Mouse (Mus musculus) left cerebral cortex, adult 18-20 months (tissue): ENCODE data around the gene Nsa2. TPM values are rescaled to one million over a fixed set of nuclear protein-coding genes. Genes with fewer than 3 reads are reported as not detected.

ENCODE experiments used
- DNase-seq, 2 experiments: peaks; one replicate each; pipeline ENCODE4 v3.0.0; 2021 to 2022; ENCODE audit warnings: low spot score in 2 of 2, mixed read lengths in 1 of 2
- total RNA-seq, 2 experiments: library from RNA; stranded (reverse); gene quantifications; 2 replicates each; pipeline ENCODE4 v1.2.3; 2021

Gene Nsa2
- total RNA-seq, 2 experiments from 2014 or later = 31.0 to 39.8 TPM

GRCm38 (mm10) chr13:97088183-97088582, 49.6 kb downstream of the Nsa2 start:
- no peak for DNase-seq

GRCm38 (mm10) chr13:97087421-97087820, 50.3 kb downstream of the Nsa2 start:
- no peak for DNase-seq

- DNase-seq = no peak
These were observed 51.4 kb downstream of the Nsa2 start for GRCm38 (mm10) chr13:97086316-97086715.

- no peak for DNase-seq
These were observed 55.3 kb downstream of the Nsa2 start for GRCm38 (mm10) chr13:97082432-97082831.

GRCm38 (mm10) chr13:97080615-97081014, 57.1 kb downstream of the Nsa2 start:
- no peak for DNase-seq

- no peak for DNase-seq
These were observed 57.5 kb downstream of the Nsa2 start for GRCm38 (mm10) chr13:97080201-97080600.

Other genes starting within 250 kb of the Nsa2 start
- gene Gcnt4, start 213.2 kb downstream of the Nsa2 start, total RNA-seq = 10 to 100 TPM in 1 of 2 experiments, 1 to 10 TPM in 1; 9.9 to 12.9 TPM
- gene 1700029F12Rik, start 103.6 kb downstream of the Nsa2 start, total RNA-seq = not detected
- 10 to 100 TPM; 51.9 to 53.1 TPM for gene Fam169a, start 70.7 kb downstream of the Nsa2 start, total RNA-seq
- gene Gm6169, start 38.7 kb downstream of the Nsa2 start, total RNA-seq = under 1 TPM in 1 of 2 experiments, not detected in 1; 0.80 TPM
- gene Gfm2, start within 50 bp of the Nsa2 start, total RNA-seq = 10 to 100 TPM; 22.8 to 26.9 TPM
- gene Hexb, start 60.4 kb upstream of the Nsa2 start, total RNA-seq = 100 to 1,000 TPM in 1 of 2 experiments, 10 to 100 TPM in 1; 99.4 to 107 TPM
- 100 to 1,000 TPM; 640 to 678 TPM for gene Enc1, start 103.2 kb upstream of the Nsa2 start, total RNA-seq